Mouse (Mus musculus): ENCODE data around the gene Zfp455.
"Not testable (repeated sequence)": the region's sequence is repeated elsewhere in the genome, so short reads cannot be mapped to it uniquely, and the experiment has no call there.

Gene Zfp455

DNA sequence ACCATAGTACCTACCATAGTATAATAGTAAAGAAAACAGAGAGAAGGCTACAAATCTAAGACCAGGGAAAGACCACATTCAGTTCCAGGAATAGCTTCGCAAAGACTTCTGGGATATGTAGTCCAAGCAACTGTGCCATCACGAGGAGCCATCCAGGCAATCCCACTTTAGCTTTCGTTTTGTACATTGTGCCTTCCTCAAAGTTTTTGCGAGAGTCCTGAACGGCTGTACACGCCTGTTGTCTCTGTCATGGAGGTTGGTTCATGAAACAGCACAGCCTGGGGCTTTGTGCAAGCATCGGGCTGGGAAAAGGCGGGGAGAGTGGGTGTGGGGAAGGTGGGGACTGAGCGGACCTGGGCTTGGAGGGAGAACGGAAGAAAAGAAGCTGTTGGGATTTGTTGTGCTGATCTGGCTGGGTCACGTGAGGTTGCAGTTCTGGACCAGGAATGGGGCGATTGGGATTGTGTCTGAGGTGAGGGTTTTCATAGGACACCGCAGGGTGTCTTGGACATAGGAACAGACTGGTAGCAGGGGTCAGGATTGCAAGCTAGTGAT is at the start of gene Zfp455:
TSS of gene Zfp455 (plus strand) at position 167 of the 555 bp plus-strand sequence.
- DNase-seq = peak; percentile 75

DNA sequence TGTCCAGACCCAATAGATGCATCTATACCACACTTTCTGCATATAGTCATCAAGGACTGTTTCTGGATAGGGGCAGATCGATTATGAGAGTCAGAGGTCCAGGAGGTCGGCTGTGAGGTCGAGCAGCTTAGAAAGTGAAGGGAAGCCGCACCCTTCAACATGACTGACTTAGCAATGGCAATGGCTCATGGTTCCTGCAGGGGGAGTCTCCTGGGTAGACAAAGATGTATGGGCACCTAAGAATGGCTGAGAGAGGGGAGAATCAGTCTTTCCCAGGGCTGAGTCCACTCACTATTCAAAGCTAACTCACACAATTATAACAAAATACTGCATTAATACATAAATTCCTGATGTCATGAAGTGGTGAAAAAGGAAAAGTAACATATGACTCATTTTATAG is 28.2 kb upstream of the Zfp455 start:
- DNase-seq = not testable (repeated sequence)

DNA sequence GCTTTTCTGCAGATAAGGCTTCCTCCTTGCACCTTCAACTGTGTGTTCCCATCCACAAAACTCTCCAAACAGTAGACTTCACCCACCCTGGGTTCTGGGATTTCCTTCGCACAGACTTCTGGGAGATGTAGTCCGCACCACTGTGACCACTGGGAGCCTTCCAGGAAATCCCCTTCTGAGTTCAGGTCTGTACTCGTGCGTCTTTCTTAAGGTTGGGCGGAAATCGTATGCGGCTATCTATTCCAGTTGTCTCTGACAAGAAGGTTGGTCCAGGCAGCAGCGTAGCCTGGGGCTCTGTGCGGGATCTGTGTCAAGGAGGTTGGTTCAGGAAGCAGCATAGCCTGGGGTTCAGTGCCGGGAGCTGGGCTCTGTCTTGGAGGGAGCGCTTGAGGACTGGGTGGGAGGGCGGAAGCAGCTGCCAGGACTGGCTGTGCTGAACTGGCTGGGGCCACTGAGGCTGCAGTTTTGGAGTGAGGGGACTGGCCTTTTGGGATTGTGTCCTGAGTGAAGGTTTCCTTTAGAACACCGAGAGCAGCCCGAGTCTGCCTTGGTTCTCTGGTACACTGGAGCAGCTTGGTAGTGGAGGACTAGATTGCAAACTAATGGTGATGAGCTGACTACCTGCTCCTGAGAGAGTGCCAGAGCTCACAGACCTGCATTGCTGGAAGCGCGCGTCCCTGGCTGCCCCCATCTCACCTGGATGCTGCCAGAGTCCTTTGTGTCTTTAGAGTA is 21.1 kb upstream of the Zfp455 start, which contains the start of gene Rsl1:
TSS of gene Rsl1 (plus strand) at position 192 of the 732 bp plus-strand sequence.
- peak; percentile 89 for DNase-seq

DNA sequence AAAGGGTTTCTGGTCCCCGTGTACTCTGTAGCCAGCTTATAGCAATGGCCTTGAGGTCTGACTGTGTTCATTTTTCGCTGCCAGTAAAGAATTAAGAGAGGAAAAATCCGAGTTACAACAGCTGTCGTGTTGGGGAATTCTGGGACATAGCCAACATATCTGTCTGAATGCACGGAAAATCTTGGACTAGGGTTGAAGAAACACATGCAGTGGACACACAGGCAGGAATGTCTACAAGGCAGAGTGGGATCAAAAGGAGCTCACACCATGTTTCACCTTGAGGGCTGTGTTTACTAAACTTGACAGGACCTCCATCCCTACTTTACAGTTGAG is 20.6 kb upstream of the Zfp455 start:
- DNase-seq = no peak

DNA sequence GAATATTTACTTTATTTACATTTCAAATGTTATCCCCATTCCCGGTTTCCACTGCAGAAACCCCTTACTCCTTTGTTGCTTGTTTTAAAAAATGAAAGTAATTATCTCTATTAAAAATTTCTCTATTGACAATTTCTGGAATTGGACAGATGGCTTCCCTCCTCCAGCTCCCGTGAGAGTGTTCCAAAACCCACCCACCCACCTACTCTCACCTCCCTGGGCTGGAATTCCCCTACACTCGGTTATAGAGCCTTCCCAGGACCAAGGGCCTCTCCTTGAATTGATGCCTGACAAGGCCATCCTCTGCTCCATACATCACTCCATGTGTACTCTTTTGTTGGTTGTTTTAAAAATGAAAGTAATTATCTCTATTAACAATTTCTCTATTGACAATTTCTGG is 7.3 kb downstream of the Zfp455 start:
- no peak for DNase-seq

DNA sequence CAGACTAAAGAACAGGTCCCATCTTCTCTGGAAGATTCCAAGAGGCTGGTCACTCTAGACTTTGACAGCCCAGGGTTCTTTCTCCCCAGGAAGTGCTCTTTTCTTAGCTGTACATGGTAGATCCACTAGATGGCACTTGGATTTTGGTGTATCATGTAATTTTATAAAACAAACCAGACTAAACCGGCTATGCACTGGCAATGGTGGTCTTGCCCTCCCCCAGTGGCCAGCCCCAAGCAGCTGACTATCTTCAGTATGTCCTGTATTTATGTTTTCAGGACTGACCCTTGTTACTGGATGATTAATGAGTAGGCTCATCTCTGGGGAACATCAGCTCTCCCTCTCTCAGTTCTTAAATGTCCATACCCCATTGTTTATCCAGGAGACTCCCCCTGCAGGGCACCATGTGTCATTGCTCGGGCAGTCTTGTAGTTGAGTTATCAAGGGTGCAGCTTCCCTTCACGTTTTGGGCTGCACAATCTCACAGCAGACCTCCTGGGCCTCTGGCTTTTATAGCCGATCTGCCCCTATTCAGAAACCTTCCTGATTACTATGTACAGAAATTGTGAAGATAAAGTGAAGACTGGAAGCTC is 19.8 kb downstream of the Zfp455 start:
- DNase-seq = no peak
